Mouse (Mus musculus) heart, postnatal 0 days (tissue): ENCODE measurements around the gene Metap1.

Experiments
- CTCF ChIP-seq: IDR thresholded peaks from 2 replicates; pipeline ENCODE4 v1.5.1; 2016; ENCODE audit warnings: antibody characterized with exemption, control low read depth, low read depth
- EP300 ChIP-seq: IDR thresholded peaks from 2 replicates; pipeline ENCODE4 v1.6.1; 2016; ENCODE audit warnings: antibody characterized with exemption, low read depth

DNA sequence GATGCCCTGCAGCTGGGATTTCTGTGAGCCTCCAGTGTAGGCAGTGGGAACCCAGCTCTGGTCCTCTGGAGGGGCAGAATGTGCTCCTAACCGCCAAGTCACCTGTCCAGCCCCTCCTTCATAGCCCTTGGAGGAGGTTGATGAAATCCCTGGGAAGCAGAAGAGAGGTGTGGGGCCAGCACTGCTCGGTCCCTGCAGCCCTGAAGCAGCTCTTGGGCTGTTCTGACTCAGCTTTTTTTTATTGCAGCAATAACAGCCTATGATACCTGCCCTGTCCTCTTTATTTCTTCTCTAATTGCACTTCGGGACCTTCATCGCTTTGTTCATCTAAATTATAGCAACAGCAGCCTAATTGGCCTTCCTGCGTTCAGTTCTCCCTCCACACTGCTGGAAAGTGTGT, 21.2 kb upstream of the Metap1 start:
- TF ChIP-seq CTCF (no peak), EP300 (no peak)
